Mouse (Mus musculus) ES-Bruce4 (cell line): ENCODE data around the gene Il17ra.

Experiments used
- CTCF ChIP-seq: IDR thresholded peaks from one replicate; pipeline ENCODE4 v1.8.1; 2011; ENCODE audit warnings: low read depth, low read length
- EP300 ChIP-seq: IDR thresholded peaks from 2 replicates; pipeline ENCODE4 v1.6.1; 2011; ENCODE audit warnings: low read depth, low read length; ENCODE audit not compliant: insufficient read depth
- POLR2A ChIP-seq: IDR thresholded peaks from one replicate; pipeline ENCODE4 v1.8.1; 2011; ENCODE audit warnings: low read length; ENCODE audit not compliant: insufficient read depth

DNA sequence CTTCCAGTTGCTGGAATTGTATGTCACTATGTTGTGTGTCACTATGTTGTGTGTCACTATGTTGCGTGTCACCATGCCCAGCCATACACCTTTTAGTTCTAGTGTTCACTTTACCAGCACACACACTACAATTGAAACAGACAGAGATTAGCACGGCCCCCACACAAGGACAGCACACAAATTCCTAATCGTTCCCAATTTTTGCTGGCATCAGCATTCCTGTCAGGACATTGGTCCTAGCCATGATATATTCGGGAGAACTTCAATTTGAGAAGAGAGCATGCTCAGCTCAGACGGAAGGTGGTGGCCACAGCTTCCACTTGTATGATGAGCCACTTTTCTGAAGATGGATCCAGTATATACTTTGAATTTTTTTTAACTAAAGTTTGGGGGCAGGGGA lies 61.7 kb downstream of the Il17ra start:
- TF ChIP-seq CTCF (no peak), EP300 (no peak), POLR2A (no peak)
